Mouse (Mus musculus) kidney, adult 18-20 months (tissue): Measurements from ENCODE around the gene Hoxa2.

Experiments
- DNase-seq: peaks from one replicate; pipeline ENCODE4 v3.0.0; 2021

Hoxa2 gene

GRCm38 (mm10) chr6:52201269-52201668 lies 36.6 kb upstream of the Hoxa2 start:
- no peak for DNase-seq

- DNase-seq, result no peak
These were observed 36.2 kb upstream of the Hoxa2 start for GRCm38 (mm10) chr6:52200751-52201250.

- DNase-seq, result peak; percentile 21
These were observed 35.6 kb upstream of the Hoxa2 start for GRCm38 (mm10) chr6:52200073-52200750.

- DNase-seq, result peak; percentile 67
These were observed 32.6 kb upstream of the Hoxa2 start for GRCm38 (mm10) chr6:52197271-52197670.

GRCm38 (mm10) chr6:52196811-52197210 lies 32.2 kb upstream of the Hoxa2 start:
- peak; percentile 8 for DNase-seq

- peak; percentile 45 for DNase-seq
These were observed 30.1 kb upstream of the Hoxa2 start for GRCm38 (mm10) chr6:52194690-52195089.

GRCm38 (mm10) chr6:52191860-52192550 lies 27.4 kb upstream of the Hoxa2 start:
- peak; percentile 91 for DNase-seq

GRCm38 (mm10) chr6:52190906-52191810 lies 26.5 kb upstream of the Hoxa2 start, which contains the start of gene Hoxa4:
Gene Hoxa4 (minus strand): TSS chr6:52191753.
- DNase-seq, result peak; percentile 44

- DNase-seq, result no peak
These were observed 25.8 kb upstream of the Hoxa2 start for GRCm38 (mm10) chr6:52190410-52190809.

- DNase-seq, result peak; percentile 47
These were observed 25.3 kb upstream of the Hoxa2 start for GRCm38 (mm10) chr6:52189909-52190308.

GRCm38 (mm10) chr6:52189172-52189591 lies 24.6 kb upstream of the Hoxa2 start:
- DNase-seq, result peak; percentile 54

- DNase-seq, result no peak
These were observed 21.9 kb upstream of the Hoxa2 start for GRCm38 (mm10) chr6:52186500-52186899.

GRCm38 (mm10) chr6:52185834-52186233 lies 21.2 kb upstream of the Hoxa2 start:
- peak; percentile 37 for DNase-seq

- DNase-seq, result peak; percentile 44
These were observed 20.6 kb upstream of the Hoxa2 start for GRCm38 (mm10) chr6:52185222-52185621.

- peak; percentile 33 for DNase-seq
These were observed 20.0 kb upstream of the Hoxa2 start for GRCm38 (mm10) chr6:52184668-52185067.

GRCm38 (mm10) chr6:52183311-52184080 lies 18.9 kb upstream of the Hoxa2 start:
- peak; percentile 73 for DNase-seq

- DNase-seq, result no peak
These were observed 18.2 kb upstream of the Hoxa2 start for GRCm38 (mm10) chr6:52182793-52183192.

- peak; percentile 41 for DNase-seq
These were observed 17.4 kb upstream of the Hoxa2 start for GRCm38 (mm10) chr6:52182030-52182429.

GRCm38 (mm10) chr6:52180726-52181125 lies 16.1 kb upstream of the Hoxa2 start:
- DNase-seq, result no peak

GRCm38 (mm10) chr6:52180213-52180710 lies 15.6 kb upstream of the Hoxa2 start:
- no peak for DNase-seq

GRCm38 (mm10) chr6:52179690-52180089 lies 15.1 kb upstream of the Hoxa2 start:
- peak; percentile 29 for DNase-seq
